Mouse (Mus musculus): ENCODE data around the gene Nemf.

Gene Nemf

GRCm38 (mm10) chr12:69360997-69361899 lies 4.3 kb upstream of the Nemf start:
- peak; percentile 51; the same call in 1 of the 2 replicates for TF ChIP-seq GATA4 (IDR thresholded peaks at IDR 0.05; ENCODE audit: insufficient replicate concordance, low read length)

- no peak for TF ChIP-seq GATA4 (IDR thresholded peaks at IDR 0.05; ENCODE audit: insufficient replicate concordance, low read length)
Observed at GRCm38 (mm10) chr12:69360655-69360996, 3.7 kb upstream of the Nemf start.

DNA sequence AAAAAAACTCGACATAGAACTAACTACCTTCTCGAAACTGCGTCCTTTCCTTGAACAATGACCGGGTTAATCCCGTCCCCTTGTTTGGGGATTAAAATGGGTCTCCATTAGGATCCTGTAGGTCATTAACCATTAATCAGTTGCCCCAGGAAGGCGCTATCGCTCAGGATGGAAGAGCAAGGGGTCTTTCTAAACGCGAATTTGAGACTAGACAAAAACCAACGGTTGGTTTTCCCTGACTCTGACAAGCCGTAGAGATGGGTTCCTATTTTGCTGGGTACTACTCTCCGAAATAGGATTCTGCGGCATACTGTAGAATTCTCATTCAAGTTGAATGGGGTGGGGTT lies 308 bp upstream of the Nemf start:
- no peak; the same call in 1 of the 2 replicates for TF ChIP-seq GATA4 (IDR thresholded peaks at IDR 0.05; ENCODE audit: insufficient replicate concordance, low read length)

DNA sequence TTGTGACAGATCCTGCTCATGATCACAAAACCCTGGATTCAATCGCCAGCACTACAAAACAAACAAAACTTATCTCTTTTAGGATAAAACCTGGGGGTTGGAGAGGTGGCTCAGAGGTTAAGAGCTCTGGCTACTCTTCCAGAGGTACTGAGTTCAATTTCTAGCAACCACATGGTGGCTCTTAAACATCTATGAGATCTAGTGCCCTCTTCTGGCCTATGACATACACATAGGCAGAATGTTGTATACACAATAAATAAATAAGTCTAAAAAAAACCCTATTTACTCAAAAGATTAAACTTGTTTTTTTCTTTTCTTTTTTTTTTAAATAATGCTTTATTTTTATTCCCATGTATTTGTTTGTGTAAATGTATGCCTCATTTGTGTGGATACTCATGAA lies 5.3 kb downstream of the Nemf start:
- TF ChIP-seq GATA4 (IDR thresholded peaks at IDR 0.05; ENCODE audit: insufficient replicate concordance, low read length), result no peak

GRCm38 (mm10) chr12:69349928-69350327 lies 7.0 kb downstream of the Nemf start:
- no peak for TF ChIP-seq GATA4 (IDR thresholded peaks at IDR 0.05; ENCODE audit: insufficient replicate concordance, low read length)

- TF ChIP-seq GATA4 (IDR thresholded peaks at IDR 0.05; ENCODE audit: insufficient replicate concordance, low read length), result no peak
Observed at GRCm38 (mm10) chr12:69333547-69333946, 23.4 kb downstream of the Nemf start.

- no peak for TF ChIP-seq GATA4 (IDR thresholded peaks at IDR 0.05; ENCODE audit: insufficient replicate concordance, low read length)
Observed at GRCm38 (mm10) chr12:69332147-69332546, 24.8 kb downstream of the Nemf start.

DNA sequence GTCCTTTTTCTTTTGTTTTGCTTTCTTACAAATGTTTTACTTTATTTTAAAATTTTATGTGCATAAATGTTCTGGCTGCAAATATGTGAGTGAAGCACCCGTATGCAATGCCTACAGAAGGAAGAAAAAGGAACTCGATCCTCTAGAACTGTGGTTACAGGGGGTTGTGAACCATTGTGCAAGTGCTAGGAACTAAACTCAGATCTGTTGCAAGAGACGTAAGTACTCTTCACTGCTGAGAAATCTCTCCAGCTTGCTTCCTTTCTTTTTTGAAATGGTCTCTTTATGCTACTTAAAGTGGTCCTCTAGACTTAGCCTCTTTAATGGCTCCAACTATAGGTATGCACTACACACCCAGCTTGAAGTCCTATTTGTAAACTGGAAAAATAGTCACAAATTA lies 25.8 kb downstream of the Nemf start:
- no peak for TF ChIP-seq GATA4 (IDR thresholded peaks at IDR 0.05; ENCODE audit: insufficient replicate concordance, low read length)

- TF ChIP-seq GATA4 (IDR thresholded peaks at IDR 0.05; ENCODE audit: insufficient replicate concordance, low read length), result no peak
Observed at GRCm38 (mm10) chr12:69318431-69318830, 38.5 kb downstream of the Nemf start.

DNA sequence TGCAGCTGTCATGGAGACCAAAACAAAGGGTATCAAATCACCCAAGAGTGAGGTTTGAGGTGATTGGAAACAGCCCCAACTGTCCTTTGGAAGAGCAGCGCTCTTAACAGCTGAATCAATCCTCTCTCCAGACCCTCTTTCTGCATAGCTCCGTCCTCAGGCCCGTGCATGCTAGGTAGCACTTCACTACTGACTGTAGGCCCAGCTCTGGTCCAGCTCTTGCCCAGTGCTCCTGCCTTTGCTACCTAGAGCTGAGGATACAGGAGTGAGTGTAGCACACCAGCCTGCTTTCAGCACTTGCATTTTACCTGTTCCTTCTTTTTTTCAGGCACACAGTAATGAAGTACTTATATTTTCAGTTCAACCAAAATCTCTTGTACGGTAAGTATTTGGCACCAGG lies 47.3 kb downstream of the Nemf start:
- TF ChIP-seq GATA4 (IDR thresholded peaks at IDR 0.05; ENCODE audit: insufficient replicate concordance, low read length), result no peak

- no peak for TF ChIP-seq GATA4 (IDR thresholded peaks at IDR 0.05; ENCODE audit: insufficient replicate concordance, low read length)
Observed at GRCm38 (mm10) chr12:69306333-69306732, 50.6 kb downstream of the Nemf start.

- no peak for TF ChIP-seq GATA4 (IDR thresholded peaks at IDR 0.05; ENCODE audit: insufficient replicate concordance, low read length)
Observed at GRCm38 (mm10) chr12:69304051-69304450, 52.9 kb downstream of the Nemf start.

DNA sequence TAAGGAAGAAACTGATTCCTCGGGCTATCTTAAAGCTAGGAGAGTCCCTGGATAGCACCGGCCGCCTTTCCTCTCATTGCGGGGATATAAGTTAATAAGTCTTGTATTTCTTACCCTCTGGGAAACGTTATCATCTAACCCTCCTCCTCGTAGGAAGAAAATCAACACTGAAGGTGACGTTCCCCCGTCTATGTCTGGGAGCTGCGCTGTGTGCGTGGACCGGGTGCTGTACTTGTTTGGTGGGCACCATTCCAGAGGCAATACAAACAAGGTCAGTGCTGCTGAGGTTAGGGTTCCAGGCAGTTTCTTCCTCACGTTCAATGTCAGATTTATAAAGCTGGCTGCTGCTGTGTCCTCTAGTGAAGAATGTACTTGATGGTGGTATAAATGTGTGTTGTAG lies 54.8 kb downstream of the Nemf start:
- TF ChIP-seq GATA4 (IDR thresholded peaks at IDR 0.05; ENCODE audit: insufficient replicate concordance, low read length), result no peak

DNA sequence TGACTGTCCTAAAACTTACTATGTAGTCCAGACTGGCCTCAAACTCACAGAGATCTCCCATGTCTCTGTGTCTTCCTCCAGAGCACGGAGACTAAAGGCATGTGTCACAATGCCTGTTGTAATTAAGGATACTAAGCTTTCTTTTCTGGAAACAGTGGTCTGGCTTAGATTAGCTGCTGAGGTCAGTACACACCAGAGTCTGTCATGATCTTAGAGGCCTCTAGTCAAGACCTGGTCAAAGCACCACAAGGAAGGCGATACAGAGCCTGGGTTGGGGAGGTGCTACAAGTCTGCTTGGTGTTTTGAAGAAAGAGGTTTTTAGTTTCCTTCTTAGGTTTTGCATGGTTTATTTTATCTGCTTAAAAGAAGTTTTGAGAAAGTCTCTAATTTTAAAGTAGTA lies 56.6 kb downstream of the Nemf start:
- no peak for TF ChIP-seq GATA4 (IDR thresholded peaks at IDR 0.05; ENCODE audit: insufficient replicate concordance, low read length)

- no peak for TF ChIP-seq GATA4 (IDR thresholded peaks at IDR 0.05; ENCODE audit: insufficient replicate concordance, low read length)
Observed at GRCm38 (mm10) chr12:69299831-69300230, 57.1 kb downstream of the Nemf start.

- no peak for TF ChIP-seq GATA4 (IDR thresholded peaks at IDR 0.05; ENCODE audit: insufficient replicate concordance, low read length)
Observed at GRCm38 (mm10) chr12:69299231-69299630, 57.7 kb downstream of the Nemf start.

- no peak for TF ChIP-seq GATA4 (IDR thresholded peaks at IDR 0.05; ENCODE audit: insufficient replicate concordance, low read length)
Observed at GRCm38 (mm10) chr12:69298281-69298680, 58.7 kb downstream of the Nemf start.

All from liver, adult (tissue).